In genomic region chr6:120180492-120180891, GRCm38 (mm10) we compare ENCODE assay signal across 19 mouse cellular contexts.
DNase-seq lines count a peak whose midpoint lies in the region; ATAC-seq lines count a peak whose summit lies in the region.
"Had no signal": no experiment of that assay in that cellular context is flagged by ENCODE, and none has a peak within 500 bp of the region (broad histone marks: within the 10 kb centered on the region; RNA-seq: fewer than 3 reads in every experiment).

No protein-coding gene starts in this region.

- H3K9me3 ChIP-seq in heart, embryonic 13.5 days, result no peaks in the 10 kb centered on the region
- H3K9me3 ChIP-seq in liver, embryonic 12.5 days (replicated peaks), result no peaks in the 10 kb centered on the region
- H3K9me3 ChIP-seq in liver, embryonic 11.5 days (ENCODE audit: control insufficient read depth, low read length), result no peaks in the 10 kb centered on the region
- no peaks in the 10 kb centered on the region for H3K9me3 ChIP-seq in embryonic facial prominence, embryonic 14.5 days (ENCODE audit: control insufficient read depth, low read length)
- H3K9me3 ChIP-seq: hindbrain, embryonic 15.5 days; intestine, embryonic 15.5 days; limb, embryonic 13.5 days had no signal

- H3K27me3 ChIP-seq in heart, embryonic 13.5 days (replicated peaks), result no peaks in the 10 kb centered on the region
- H3K27me3 ChIP-seq in liver, embryonic 12.5 days (replicated peaks), result no peaks in the 10 kb centered on the region
- no peaks in the 10 kb centered on the region for H3K27me3 ChIP-seq in liver, embryonic 11.5 days (replicated peaks; ENCODE audit: control insufficient read depth, insufficient read depth, low read length)
- no peaks in the 10 kb centered on the region for H3K27me3 ChIP-seq in embryonic facial prominence, embryonic 14.5 days (replicated peaks; ENCODE audit: control insufficient read depth, insufficient read depth, low read length)
- H3K27me3 ChIP-seq: hindbrain, embryonic 15.5 days; intestine, embryonic 15.5 days; limb, embryonic 13.5 days; Patski had no signal

- H3K36me3 ChIP-seq in heart, embryonic 13.5 days, result no peaks in the 10 kb centered on the region
- H3K36me3 ChIP-seq in liver, embryonic 12.5 days, result no peaks in the 10 kb centered on the region
- no peaks in the 10 kb centered on the region for H3K36me3 ChIP-seq in liver, embryonic 11.5 days (ENCODE audit: control insufficient read depth, insufficient read depth, low read length)
- no peaks in the 10 kb centered on the region for H3K36me3 ChIP-seq in embryonic facial prominence, embryonic 14.5 days (ENCODE audit: control insufficient read depth, insufficient read depth, low read length)
- H3K36me3 ChIP-seq: hindbrain, embryonic 15.5 days; intestine, embryonic 15.5 days; limb, embryonic 13.5 days had no signal

- no peak overlapping the region for H3K9ac ChIP-seq in heart, embryonic 13.5 days
- H3K9ac ChIP-seq in liver, embryonic 12.5 days, result no peak overlapping the region
- H3K9ac ChIP-seq in liver, embryonic 11.5 days (ENCODE audit: low read depth, low read length), result no peak overlapping the region
- no peak overlapping the region for H3K9ac ChIP-seq in embryonic facial prominence, embryonic 14.5 days (ENCODE audit: low read depth, low read length)
- H3K9ac ChIP-seq: hindbrain, embryonic 15.5 days; intestine, embryonic 15.5 days; limb, embryonic 13.5 days; lung, embryonic 14.5 days had no signal

- peaks cover 55% of the 10 kb centered on the region for H3K4me1 ChIP-seq in heart, embryonic 13.5 days
- peaks cover 56% of the 10 kb centered on the region for H3K4me1 ChIP-seq in liver, embryonic 12.5 days
- H3K4me1 ChIP-seq in liver, embryonic 11.5 days (replicated peaks; ENCODE audit: control insufficient read depth, insufficient read depth, low read length), result peaks cover 3% of the 10 kb centered on the region
- no peaks in the 10 kb centered on the region for H3K4me1 ChIP-seq in embryonic facial prominence, embryonic 14.5 days (ENCODE audit: control insufficient read depth, insufficient read depth, low read length)
- H3K4me1 ChIP-seq: hindbrain, embryonic 15.5 days; intestine, embryonic 15.5 days had no signal

- 75% methylated on average over 4 of the region's 4 CpGs for WGBS in heart, embryonic 13.5 days
- WGBS in liver, embryonic 12.5 days (ENCODE audit: insufficient replicate concordance), result 77% methylated on average over 4 of the region's 4 CpGs
- WGBS in liver, embryonic 11.5 days, result 83% methylated on average over 4 of the region's 4 CpGs
- 37% methylated on average over 4 of the region's 4 CpGs for WGBS in embryonic facial prominence, embryonic 14.5 days

- no peak for ATAC-seq in heart, embryonic 13.5 days (ENCODE audit: extremely low read depth, insufficient number of reproducible peaks, low FRiP score, low TSS enrichment)
- no peak for ATAC-seq in liver, embryonic 12.5 days
- no peak for ATAC-seq in liver, embryonic 11.5 days (replicated peaks; ENCODE audit: low FRiP score)
- ATAC-seq in embryonic facial prominence, embryonic 14.5 days (ENCODE audit: low read depth), result peak; percentile 84; the same call in 1 of the 2 replicates
- ATAC-seq: intestine, embryonic 15.5 days; Patski had no signal

- no peak for DNase-seq in heart, postnatal 4 days
- DNase-seq in liver, embryonic 11.5 days (ENCODE audit: low spot score), result no peak
- peak; percentile 58 for DNase-seq in R1 (ENCODE audit: low read depth, low spot score)
- DNase-seq in embryonic facial prominence, embryonic 14.5 days (ENCODE audit: low spot score), result peak; percentile 55
- no peak for DNase-seq in layer of hippocampus, postnatal 25 days (ENCODE audit: extremely low spot score in 1 of 2, low spot score in 1 of 2)
- DNase-seq: adrenal gland, postnatal 25 days; cerebellum, adult 11-12 months; cerebellum, postnatal 14 days; kidney, adult 9 months; lung, embryonic 14.5 days; right cerebral cortex, adult 18-20 months; thymus, postnatal 14 days had no signal

- no peak overlapping the region for H3K4me2 ChIP-seq in heart, embryonic 13.5 days
- H3K4me2 ChIP-seq in liver, embryonic 12.5 days, result no peak overlapping the region
- H3K4me2 ChIP-seq in liver, embryonic 11.5 days, result no peak overlapping the region
- H3K4me2 ChIP-seq in embryonic facial prominence, embryonic 14.5 days (ENCODE audit: low read depth, low read length), result no peak overlapping the region
- H3K4me2 ChIP-seq: hindbrain, embryonic 15.5 days; intestine, embryonic 15.5 days; limb, embryonic 13.5 days; lung, embryonic 14.5 days; midbrain, embryonic 11.5 days had no signal

- H3K4me3 ChIP-seq in heart, embryonic 13.5 days, result no peak overlapping the region
- H3K4me3 ChIP-seq in liver, embryonic 12.5 days, result no peak overlapping the region
- no peak overlapping the region for H3K4me3 ChIP-seq in liver, embryonic 11.5 days (ENCODE audit: low read depth, low read length)
- H3K4me3 ChIP-seq in embryonic facial prominence, embryonic 14.5 days (ENCODE audit: low read depth, low read length), result no peak overlapping the region
- H3K4me3 ChIP-seq: hindbrain, embryonic 15.5 days; intestine, embryonic 15.5 days; limb, embryonic 13.5 days had no signal

- H3K27ac ChIP-seq in heart, embryonic 13.5 days (replicated peaks), result peak overlapping the region; percentile 25
- H3K27ac ChIP-seq in liver, embryonic 12.5 days, result peak overlapping the region; percentile 86
- no peak overlapping the region for H3K27ac ChIP-seq in liver, embryonic 11.5 days (ENCODE audit: low read depth, low read length)
- H3K27ac ChIP-seq in embryonic facial prominence, embryonic 14.5 days (replicated peaks; ENCODE audit: low read depth, low read length), result no peak overlapping the region
- H3K27ac ChIP-seq: hindbrain, embryonic 15.5 days; intestine, embryonic 15.5 days; limb, embryonic 13.5 days had no signal

Comparison
In these comparisons a context has a peak if more than half of its experiments do, and no peak if none do; other contexts are left out.
1. H3K27ac ChIP-seq: peak in heart, embryonic 13.5 days (single experiment) and liver, embryonic 12.5 days (single experiment); none in liver, embryonic 11.5 days (single experiment) and embryonic facial prominence, embryonic 14.5 days (single experiment).
2. DNase-seq: peak in R1 (single experiment) and embryonic facial prominence, embryonic 14.5 days (single experiment); none in heart, postnatal 4 days (single experiment), liver, embryonic 11.5 days (single experiment) and layer of hippocampus, postnatal 25 days (0 of 2).